Comparison of ENCODE assay signal across 24 mouse cellular contexts in the genomic region with DNA sequence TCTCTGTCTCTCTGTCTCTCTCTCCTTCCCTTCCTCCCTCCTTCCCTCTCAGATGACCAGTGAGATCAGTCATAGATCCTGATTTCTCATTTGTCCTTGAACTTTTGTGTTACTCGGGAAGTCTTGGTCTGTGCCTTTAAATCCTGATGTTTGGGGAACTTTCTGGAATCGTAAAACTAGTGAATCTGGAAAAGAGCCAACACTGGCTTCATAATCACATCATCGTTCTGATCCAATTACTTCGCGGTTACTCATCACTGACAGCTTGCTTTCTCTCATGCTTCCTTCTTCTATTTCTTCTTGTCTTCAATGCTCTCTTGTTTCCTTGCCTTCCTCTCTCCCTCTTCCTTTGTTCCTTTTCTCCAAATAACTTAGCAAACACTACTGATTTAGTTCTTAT.
DNase-seq lines count a peak whose midpoint lies in the region; ATAC-seq and TF ChIP-seq lines count a peak whose summit lies in the region.
"Had no signal": no experiment of that assay in that cellular context is flagged by ENCODE, and none has a peak within 500 bp of the region (broad histone marks: within the 10 kb centered on the region; RNA-seq: fewer than 3 reads in every experiment).

No protein-coding gene starts in this region.

- H3K27ac ChIP-seq in kidney, postnatal 0 days, result no peak overlapping the region
- H3K27ac ChIP-seq: embryonic facial prominence, embryonic 13.5 days; forebrain, embryonic 13.5 days; gastrocnemius, adult 2 months; heart, embryonic 15.5 days; midbrain, embryonic 13.5 days; neural tube, embryonic 12.5 days; stomach, embryonic 15.5 days had no signal

- WGBS in kidney, postnatal 0 days, result 46% methylated on average over 5 of the region's 5 CpGs
- WGBS in lung, adult 2 months, result 51% methylated on average over 5 of the region's 5 CpGs

- H3K27me3 ChIP-seq in kidney, postnatal 0 days (ENCODE audit: insufficient read depth, low read length), result no peaks in the 10 kb centered on the region
- H3K27me3 ChIP-seq: embryonic facial prominence, embryonic 13.5 days; forebrain, embryonic 13.5 days; heart, embryonic 15.5 days; megakaryocyte, embryonic 14.5 days; midbrain, embryonic 13.5 days; neural tube, embryonic 12.5 days; stomach, embryonic 15.5 days had no signal

- intact Hi-C loops in left cerebral cortex, postnatal 4 days (cut with DNase I), result no loop called here

- H3K4me1 ChIP-seq in kidney, postnatal 0 days (replicated peaks; ENCODE audit: insufficient read depth, low read length), result no peaks in the 10 kb centered on the region
- no peaks in the 10 kb centered on the region for H3K4me1 ChIP-seq in lung, adult 2 months (ENCODE audit: control insufficient read depth, insufficient read depth, low read length)
- H3K4me1 ChIP-seq: embryonic facial prominence, embryonic 13.5 days; forebrain, embryonic 13.5 days; heart, embryonic 15.5 days; midbrain, embryonic 13.5 days; neural tube, embryonic 12.5 days; stomach, embryonic 15.5 days had no signal

- H3K9ac ChIP-seq in kidney, postnatal 0 days (ENCODE audit: low read depth, low read length), result no peak overlapping the region
- H3K9ac ChIP-seq: embryonic facial prominence, embryonic 13.5 days; forebrain, embryonic 13.5 days; heart, embryonic 15.5 days; liver, postnatal 0 days; midbrain, embryonic 13.5 days; neural tube, embryonic 12.5 days; stomach, embryonic 15.5 days had no signal

- no peak for ATAC-seq in kidney, postnatal 0 days (replicated peaks; ENCODE audit: low FRiP score, low read depth)
- ATAC-seq: CD4-positive, CD25-positive, alpha-beta regulatory T cell, adult 4 months; forebrain, embryonic 13.5 days; hindbrain, embryonic 16.5 days; intestine, embryonic 16.5 days; liver, postnatal 0 days; midbrain, embryonic 13.5 days had no signal

- no peak overlapping the region for H3K4me2 ChIP-seq in kidney, postnatal 0 days (ENCODE audit: low read length)
- H3K4me2 ChIP-seq: embryonic facial prominence, embryonic 13.5 days; forebrain, embryonic 13.5 days; heart, embryonic 15.5 days; liver, embryonic 11.5 days; midbrain, embryonic 13.5 days; neural tube, embryonic 12.5 days; stomach, embryonic 15.5 days had no signal

- no peak for TF ChIP-seq CTCF in kidney, postnatal 0 days (IDR thresholded peaks at IDR 0.05; ENCODE audit: low read depth)
- no peak for TF ChIP-seq CTCF in lung, adult 2 months (IDR thresholded peaks at IDR 0.05; ENCODE audit: insufficient read depth, low read length)

- peak; percentile 17 to 76 for DNase-seq in adrenal gland, adult (ENCODE audit: inconsistent age in 2 of 2, low spot score in 1 of 2)
- DNase-seq in adrenal gland, postnatal 25 days, result no peak
- DNase-seq in kidney, postnatal 0 days (ENCODE audit: low spot score), result peak; percentile 50
- DNase-seq in kidney, postnatal 10 days, result no peak
- peak; percentile 48 for DNase-seq in lung, postnatal 10 days
- no peak for DNase-seq in lung, adult 2 months
- DNase-seq in lung, postnatal 25 days (ENCODE audit: low spot score), result peak; percentile 5
- no peak for DNase-seq in left cerebral cortex, postnatal 4 days
- DNase-seq: cerebellum, adult 11 months; cerebellum, postnatal 25 days; gastrocnemius, adult 2 months; liver, postnatal 0 days; thymus, postnatal 25 days had no signal

- H3K36me3 ChIP-seq in kidney, postnatal 0 days (ENCODE audit: insufficient read depth, low read length), result no peaks in the 10 kb centered on the region
- H3K36me3 ChIP-seq: embryonic facial prominence, embryonic 13.5 days; heart, embryonic 15.5 days; midbrain, embryonic 13.5 days; neural tube, embryonic 12.5 days; stomach, embryonic 15.5 days had no signal

- H3K9me3 ChIP-seq in kidney, postnatal 0 days (replicated peaks; ENCODE audit: low read length), result no peaks in the 10 kb centered on the region
- H3K9me3 ChIP-seq: embryonic facial prominence, embryonic 13.5 days; forebrain, embryonic 13.5 days; heart, embryonic 15.5 days; megakaryocyte, embryonic 14.5 days; midbrain, embryonic 13.5 days; neural tube, embryonic 12.5 days; stomach, embryonic 15.5 days had no signal

- no peak for TF ChIP-seq POLR2A in lung, adult 2 months (IDR thresholded peaks at IDR 0.05; ENCODE audit: borderline replicate concordance, extremely low read depth, low read depth, low read length)

- H3K4me3 ChIP-seq in kidney, postnatal 0 days (replicated peaks; ENCODE audit: low read depth, low read length), result no peak overlapping the region
- no peak overlapping the region for H3K4me3 ChIP-seq in lung, adult 2 months (replicated peaks; ENCODE audit: extremely low read depth, low read depth, low read length)
- H3K4me3 ChIP-seq: embryonic facial prominence, embryonic 13.5 days; forebrain, embryonic 13.5 days; gastrocnemius, adult 2 months; heart, embryonic 15.5 days; megakaryocyte, embryonic 14.5 days; midbrain, embryonic 13.5 days; neural tube, embryonic 12.5 days; stomach, embryonic 15.5 days had no signal

Comparison
In these comparisons a context has a peak if more than half of its experiments do, and no peak if none do; other contexts are left out.
1. DNase-seq: peak in adrenal gland, adult (2 of 2), kidney, postnatal 0 days (single experiment), lung, postnatal 10 days (single experiment) and lung, postnatal 25 days (single experiment); none in adrenal gland, postnatal 25 days (single experiment), kidney, postnatal 10 days (single experiment), lung, adult 2 months (single experiment) and left cerebral cortex, postnatal 4 days (single experiment).